Mouse (Mus musculus) T-helper 1 cell (primary cell): Measurements from ENCODE around the gene Tcf20.

Experiments used
- in situ Hi-C: fragments of 300-600 bp; cut with MboI, MseI; formaldehyde crosslinking; loops from one replicate; pipeline ENCODE4 v1.15.1; 2025; ENCODE audit warnings: high pct_unique_total_duplicates

Gene Tcf20

DNA sequence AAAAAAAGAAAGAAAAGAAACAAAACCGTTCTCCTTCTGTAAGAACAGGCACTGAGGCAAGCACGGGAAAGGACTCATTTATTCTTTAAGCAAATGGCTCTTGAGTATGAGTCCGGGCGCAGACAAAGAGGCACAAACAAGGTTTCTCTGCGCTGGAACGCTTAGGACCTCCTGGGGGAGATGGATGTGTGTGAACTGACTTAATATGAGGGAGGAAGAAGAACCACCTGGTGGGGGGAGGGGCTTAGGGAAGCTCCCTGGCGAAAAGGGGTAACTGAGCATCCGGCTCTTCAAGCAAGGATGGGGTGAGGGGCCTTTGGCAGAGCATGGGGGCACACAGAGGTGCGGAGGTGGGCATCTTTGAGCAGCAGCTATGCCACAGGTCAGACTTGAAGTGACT, 5.2 kb upstream of the Tcf20 start:
- in situ Hi-C loops: no loop called here

DNA sequence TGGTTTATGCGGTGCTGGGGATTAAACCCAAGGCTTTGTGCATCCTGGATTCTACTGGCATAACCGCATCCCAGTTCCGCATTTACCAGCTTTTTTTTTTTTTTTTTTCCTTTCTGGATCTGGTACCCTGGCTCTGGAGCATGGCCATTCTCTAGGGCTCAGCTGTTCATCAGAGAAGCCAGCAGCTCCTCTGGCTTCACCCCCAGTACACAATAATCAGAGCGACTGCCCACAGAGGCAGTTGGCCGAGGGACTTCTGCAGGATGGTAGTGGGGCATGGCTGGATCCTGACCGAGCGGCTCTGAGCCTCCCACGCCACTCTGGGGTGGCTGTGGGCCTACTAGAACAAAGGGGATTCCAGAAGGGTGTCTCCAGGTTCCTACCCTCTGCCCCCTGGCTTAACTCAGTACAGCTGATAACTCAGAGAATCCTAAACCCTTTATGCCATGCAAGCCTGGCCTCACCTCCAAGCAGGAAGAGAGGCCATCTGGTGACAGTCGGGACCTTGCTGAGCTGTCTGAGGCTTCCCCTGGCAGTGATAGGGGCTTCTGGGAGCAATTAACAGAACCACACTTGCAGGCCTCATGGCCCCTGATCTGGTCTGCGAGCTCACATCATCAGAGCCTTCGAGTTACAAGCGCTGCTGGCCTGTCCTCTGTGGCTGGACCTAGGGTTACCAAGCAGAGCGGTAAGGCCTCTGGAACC, 4.6 kb upstream of the Tcf20 start:
- in situ Hi-C loops: no loop called here

DNA sequence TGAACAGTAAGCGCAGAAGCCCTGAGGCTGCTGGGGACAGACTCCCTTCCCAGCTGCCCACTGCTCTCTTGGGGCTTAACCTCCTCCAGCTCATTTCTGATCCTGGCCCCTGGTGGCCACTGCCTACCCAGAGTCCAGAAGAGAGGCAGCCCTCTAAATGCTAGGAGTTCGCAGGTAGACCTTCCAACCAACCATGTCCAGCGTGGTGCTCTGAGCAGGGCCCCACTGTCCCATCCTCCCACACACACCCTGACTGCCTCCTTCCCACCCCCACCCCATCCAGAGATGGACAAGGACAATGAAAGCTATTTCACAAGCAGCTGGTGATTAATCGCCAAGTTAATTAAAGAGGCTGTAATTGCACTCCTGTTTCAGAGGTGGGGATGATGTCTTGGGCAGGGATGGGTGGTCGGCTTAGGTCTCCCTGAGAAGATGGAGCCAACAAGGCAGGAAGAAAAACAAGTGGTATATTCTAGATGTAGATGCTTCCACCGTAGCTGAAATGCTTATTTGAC, 1.6 kb upstream of the Tcf20 start:
- in situ Hi-C loops: no loop called here

DNA sequence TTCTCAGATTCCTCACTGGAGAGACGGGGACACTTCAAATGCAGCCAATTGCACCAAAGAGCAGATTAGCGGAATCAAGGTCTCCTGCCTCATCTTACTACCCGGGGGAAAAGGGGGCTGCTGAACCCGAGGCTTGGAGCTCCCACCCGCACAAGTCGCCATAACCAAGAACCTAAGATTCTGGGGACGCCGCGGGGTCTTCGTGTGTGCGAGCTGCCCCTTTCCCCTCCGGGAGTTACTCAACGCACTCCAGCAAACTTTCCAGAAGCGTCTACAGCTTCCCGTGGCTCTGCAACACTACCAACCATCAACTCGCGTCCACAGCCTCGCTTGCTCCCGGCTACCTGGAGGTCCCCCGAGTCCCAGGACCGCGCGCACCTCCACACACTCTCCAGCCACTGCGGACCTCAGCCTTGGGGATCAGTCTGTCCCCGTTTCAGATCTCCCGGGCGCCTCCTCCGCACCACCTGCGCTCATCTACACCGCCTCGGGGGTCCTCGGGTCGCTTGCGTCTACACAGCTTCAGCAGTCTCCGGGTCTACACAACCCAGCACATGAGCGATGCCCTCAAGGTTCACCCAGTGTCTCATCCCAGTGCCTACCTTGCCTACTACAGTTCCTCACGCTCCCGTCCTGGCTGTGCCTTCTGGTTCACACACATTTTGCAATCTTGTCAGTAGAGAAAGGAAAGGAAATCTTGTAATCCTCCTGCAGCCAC, 499 bp downstream of the Tcf20 start:
- in situ Hi-C loops: no loop called here

DNA sequence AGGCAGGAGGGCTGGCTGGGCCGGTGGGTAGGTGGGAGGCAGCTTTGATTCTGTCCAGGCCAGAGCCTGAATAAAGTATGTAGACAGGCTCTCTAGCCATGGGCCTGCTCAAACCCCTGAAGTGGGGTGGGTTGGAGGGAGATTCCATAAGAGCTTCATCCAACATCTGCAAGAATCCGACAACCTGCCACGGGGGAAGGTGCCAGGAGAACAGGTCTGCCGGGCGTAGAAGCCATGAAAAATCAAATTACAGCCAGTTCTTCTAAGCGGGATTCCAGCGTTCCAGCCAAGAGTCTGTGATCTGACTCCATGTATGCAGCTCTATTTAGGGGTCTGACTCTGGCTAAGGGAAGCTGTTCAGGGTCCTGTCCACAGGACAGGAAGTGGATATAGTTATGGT, 3.1 kb downstream of the Tcf20 start:
- in situ Hi-C loops: no loop called here

DNA sequence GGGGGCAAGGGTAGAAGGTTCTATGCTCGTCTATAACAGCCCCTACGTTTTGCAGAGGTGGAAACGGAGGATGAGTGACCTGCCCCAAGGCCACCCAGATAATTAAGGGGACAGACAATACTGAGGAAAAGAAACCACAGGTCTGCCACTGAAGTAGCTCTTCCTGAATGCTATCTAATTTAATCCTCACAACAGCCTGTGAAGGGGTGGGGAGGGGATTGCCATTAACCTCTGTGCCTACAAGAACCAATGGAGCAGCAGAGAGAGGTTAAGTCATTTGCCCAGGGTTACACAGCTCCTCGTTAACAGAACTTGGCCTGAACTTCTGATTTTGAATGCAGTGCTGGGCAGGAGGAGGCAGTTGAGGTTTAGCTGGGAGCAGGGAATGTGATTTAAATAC, 3.6 kb downstream of the Tcf20 start:
- in situ Hi-C loops: no loop called here

DNA sequence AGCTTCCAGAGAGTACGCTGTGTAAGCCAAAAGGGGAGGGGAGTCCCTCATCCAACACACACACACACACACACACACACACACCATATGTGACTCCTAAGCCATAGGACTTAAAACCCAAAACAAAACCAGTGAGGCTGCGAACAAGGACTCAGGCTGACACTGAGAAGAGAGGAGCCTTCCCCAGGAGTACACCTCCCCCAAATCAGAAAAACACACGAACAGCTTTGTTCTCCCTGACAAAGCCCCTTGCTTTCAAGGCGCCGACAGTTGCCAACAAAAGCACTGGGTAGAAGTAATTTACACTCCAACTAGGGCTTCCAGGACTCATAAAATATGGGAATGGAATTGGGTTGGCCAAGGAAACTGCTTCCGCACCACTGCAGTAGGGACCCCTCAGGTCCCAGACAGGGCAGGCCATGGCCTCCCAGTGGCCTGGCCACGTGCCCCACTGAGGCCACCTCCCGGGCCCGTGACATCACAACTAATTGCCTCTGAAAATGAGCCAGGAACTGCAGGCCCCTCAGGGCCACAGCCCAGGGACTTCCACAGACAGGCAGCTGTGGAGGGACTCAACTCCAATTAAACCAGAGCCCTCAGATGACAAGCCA, 4.2 kb downstream of the Tcf20 start:
- in situ Hi-C loops: no loop called here

DNA sequence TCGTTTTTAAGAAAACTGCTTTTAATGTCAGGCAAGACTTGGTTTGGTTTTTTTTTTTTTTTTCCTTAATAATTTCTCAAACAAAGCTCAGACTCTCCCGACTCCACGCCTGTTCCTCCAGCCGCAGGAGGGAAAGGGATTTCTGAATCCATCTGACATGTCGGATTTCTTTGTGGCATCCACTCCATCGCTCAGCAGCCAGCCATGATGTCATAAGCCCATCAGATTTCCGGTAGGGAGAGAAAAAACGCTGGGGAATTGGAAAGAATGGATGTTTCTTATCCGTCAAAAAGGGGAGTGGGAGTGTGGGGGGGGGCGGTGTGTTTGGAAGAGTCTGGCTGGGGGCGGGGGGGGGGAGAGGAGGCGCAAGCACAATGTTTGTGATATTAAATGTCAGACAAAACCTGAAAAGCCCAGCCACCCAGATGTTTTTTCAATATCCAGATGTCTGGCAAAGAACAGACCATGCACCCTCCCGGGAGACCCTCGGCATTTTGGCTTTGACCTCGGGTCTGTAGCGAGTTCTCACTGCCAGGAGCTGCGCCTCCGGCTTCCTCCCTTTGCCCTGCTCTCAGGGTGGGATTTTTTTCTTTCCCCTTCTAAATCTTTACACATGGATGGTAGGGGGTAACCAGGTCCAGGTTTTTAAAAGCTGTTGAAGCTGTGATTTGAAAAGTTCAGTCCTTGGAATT, 4.8 kb downstream of the Tcf20 start:
- in situ Hi-C loops: no loop called here

DNA sequence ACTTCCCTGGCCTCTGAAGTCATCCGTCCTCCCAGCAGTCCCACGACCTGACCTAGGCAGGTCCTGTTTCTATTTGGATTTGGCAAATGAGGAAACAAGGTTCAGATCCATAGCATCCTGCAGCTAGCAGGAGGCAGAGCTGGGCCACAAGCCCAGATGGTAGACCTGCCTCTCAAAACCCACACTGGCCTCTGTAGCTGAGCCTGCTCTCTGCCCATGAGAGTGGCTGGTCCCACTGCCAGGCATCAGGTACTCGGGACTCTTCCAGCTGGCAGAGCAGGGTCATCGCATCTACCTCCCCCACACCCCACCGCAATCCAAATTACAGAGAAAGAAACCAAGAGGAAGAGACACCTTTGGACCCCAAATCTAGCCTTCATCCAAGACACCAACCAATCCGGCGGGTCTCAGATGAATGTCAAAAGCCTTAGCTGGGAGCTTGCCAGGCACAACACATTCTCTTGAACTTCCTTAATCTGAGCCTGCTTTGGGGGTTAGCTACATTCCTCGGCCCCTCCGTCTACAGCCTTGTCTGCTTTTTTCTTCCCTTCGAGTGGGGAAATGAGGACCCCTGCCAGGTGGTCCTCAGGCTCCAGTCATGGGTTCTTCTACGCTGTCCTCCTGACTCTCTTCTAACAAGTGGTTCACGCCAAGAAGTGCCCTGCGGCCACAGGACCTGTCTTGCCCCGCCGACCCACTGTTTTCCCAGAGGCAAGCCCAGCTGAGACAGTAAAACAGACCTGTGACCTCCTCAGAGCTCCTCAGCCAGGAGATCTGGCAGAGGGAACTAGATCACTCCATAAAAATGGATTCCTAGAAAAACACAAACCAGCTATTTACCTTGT, 5.8 kb downstream of the Tcf20 start:
- in situ Hi-C loops: no loop called here

DNA sequence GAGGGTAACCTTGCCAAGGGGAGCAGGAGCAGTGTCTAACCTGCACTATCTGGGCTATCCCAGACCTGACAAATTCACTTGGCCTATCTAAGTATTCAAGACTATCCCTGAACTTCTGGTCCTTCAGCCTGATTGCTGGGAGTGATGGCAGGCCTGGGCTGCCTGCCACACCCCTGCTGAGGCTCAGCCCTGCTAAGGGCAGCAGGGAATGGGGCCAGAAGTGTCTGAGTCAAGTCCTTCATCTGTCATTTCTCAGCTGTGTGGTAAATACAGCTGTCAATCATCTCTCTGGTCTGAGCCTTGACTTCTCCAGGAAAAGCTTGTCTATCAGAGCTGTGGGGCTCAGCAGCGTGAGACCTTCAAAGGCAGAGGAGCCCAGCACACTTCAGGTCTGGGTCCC, 8.1 kb downstream of the Tcf20 start:
- in situ Hi-C loops: no loop called here

DNA sequence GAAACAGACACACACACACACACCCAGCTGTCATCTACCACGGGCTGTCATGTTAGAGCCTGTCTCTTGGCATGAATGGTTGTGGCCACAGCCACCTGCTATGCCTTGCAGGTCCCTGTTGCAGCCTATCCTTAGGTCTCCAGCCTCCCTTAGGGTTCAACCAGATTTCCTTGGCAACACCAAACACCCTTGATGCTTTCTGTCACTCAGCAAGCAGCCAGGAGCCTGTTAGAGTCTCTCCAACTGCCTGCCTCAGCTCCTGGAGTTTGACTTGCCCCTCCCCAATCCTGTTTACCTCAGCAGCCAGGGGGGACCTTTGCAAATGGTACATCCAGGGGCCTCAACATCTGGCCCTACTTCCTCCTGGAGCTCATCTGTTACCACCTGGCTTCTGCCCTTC, 13.2 kb downstream of the Tcf20 start:
- in situ Hi-C loops: no loop called here

DNA sequence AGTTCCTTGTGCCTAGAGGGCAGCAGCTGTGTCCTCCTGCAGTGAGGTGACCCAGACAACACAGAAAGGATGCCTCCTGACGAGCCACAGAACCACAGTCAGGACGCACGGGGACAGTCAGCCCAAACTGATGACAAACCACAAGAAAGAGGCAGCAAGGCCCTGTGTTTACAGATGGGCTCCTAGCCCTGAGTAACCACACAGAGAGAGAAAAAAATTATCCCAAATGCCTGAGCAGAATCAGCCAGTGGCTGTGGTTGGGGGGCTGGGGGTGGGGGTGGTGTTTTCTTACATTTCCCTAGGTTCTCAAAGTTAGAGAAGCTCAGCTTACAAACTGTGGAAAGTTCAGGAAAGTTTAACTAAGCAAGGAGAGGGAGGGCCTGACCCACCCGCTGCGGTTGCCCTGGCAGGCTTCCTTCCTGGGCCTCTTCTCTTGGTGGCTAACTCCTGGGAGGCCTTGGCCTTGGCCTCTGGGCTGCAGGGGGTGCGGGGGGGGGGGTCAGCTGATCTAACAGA, 18.4 kb downstream of the Tcf20 start:
- in situ Hi-C loops: no loop called here

DNA sequence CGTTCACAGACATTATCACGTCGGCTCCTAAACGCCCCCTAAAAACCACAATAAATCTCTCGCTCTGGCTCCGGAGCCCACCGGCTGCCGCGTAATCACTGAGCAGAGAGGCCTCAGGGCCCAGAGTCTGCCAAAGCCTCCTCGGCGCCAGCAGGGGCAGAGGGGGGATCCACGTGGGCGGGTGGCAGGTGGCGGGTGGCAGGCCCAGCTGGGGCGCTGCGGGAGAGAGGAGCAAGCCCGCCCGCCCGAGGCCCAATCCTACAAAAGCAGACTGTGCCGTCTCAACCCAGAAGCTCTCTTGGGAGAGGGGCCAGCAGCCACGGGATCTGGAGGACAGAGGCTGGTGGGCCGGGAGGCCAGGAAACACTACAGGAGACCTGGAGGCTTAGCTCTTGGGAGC, 19.2 kb downstream of the Tcf20 start:
- in situ Hi-C loops: no loop called here

DNA sequence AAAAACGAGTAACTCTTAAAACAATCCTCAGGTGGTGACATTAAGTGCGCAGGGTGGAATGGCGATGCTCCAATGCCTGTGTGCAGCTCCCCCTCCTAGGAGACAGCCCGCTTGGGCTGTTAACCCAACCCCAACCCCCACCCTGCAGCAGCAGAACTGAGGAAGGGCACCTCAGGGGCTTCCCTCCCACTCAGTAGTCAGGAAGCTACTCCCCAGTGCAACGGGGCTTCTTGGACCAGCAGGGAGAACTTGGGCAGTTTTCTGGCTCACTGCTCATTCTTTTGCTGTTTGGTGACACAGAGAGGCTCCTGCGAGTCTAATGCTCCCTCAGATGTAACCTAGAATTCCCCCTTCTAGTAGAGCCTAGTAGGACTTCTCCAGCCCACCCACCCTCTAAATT, 19.7 kb downstream of the Tcf20 start:
- in situ Hi-C loops: no loop called here

DNA sequence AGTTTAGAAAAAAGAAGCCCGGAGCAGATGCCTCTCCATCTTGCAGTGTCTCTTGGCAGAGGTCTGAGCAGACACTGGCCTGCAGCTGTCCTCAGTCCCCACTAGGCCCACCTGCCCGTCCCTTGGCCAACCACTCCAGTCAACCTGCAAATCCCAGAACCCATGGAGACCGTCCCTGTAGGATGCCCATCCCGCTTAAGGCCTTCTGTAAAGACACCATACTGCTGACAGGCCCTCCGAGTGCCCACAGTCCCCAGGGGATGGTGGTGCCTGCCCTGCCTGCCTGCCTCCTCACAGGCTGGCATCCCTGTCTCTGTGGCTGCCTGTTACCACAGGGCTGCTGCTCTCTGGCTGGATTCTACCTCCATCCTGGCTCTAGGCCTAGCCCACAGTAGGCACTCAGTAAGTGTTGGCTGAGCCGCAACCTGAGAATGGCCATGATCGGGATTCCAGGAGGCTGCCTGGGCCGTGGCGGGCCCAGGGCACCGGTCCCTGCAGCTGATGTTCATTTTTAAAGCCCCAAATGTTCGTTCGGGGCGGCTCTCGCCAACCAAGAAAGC, 23.3 kb downstream of the Tcf20 start:
- in situ Hi-C loops: no loop called here

DNA sequence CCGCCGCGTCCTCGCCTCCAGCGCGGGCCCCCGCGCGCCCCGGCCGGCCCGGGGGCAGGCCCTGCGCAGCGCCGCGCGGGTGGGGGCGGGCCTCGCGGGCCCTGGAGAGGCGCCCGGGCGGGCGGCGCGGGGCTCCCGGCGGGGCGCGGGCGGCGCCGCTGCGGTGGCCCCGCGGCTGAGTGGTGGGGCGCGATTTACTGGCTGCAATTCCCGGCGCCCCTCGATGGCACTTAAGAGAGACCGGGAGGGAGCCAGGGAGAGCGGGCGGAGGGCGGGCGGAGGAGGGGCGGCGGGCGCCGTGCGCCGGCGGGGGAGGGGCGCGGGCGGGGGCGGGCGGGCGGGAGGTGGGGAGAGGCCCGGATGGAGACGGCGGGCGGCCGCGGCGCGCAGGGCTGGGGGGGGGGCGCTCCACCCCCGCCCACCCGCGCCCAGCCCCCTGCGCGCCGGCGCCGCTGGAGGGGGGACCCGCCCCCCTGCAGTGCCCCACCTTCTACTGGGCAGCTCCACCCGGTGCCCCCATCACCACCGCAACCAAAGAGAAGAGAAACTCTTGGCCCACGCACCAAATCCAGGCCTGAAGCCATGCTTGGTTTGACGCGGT, 24.0 kb downstream of the Tcf20 start:
- in situ Hi-C loops: no loop called here

DNA sequence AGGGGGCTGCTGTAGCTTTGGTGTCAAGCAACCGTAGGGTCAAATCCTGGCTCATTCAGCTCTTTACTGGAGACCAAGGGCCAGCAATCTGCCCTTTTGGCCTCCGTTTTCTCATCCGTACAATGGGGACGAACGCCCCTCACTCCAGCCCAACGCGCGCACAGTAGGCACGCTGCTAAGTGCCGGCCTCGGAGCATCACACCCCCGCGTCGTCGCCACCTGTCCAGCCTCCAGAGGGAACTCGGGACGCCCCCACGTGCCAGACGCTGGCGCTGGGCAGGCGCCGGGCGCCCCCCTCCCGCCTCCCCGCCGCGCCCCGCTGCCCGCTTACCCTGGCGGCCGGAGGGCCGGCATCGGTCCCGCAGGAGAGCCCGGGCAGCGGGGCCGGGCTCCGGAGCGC, 24.6 kb downstream of the Tcf20 start:
- in situ Hi-C loops: no loop called here

DNA sequence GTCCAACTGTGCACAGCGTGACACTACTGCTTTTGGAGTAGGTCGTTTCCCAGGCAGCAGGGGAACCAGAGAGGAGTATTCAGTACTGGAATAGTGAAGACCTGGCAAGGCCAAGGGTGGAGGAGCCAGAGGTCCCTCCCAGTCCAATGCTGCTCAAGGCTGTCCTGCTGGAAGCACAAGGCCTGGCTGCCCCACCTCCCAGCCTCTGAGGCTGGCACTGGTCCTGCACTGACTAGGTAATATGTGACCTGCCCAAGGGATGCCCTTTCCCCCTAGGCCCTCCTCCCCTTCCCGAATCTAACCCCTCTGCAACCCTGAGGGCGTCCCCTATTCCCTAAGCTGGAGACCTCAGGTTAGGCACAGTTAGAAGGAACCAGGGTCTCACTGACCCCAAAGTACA, 25.1 kb downstream of the Tcf20 start:
- in situ Hi-C loops: no loop called here

DNA sequence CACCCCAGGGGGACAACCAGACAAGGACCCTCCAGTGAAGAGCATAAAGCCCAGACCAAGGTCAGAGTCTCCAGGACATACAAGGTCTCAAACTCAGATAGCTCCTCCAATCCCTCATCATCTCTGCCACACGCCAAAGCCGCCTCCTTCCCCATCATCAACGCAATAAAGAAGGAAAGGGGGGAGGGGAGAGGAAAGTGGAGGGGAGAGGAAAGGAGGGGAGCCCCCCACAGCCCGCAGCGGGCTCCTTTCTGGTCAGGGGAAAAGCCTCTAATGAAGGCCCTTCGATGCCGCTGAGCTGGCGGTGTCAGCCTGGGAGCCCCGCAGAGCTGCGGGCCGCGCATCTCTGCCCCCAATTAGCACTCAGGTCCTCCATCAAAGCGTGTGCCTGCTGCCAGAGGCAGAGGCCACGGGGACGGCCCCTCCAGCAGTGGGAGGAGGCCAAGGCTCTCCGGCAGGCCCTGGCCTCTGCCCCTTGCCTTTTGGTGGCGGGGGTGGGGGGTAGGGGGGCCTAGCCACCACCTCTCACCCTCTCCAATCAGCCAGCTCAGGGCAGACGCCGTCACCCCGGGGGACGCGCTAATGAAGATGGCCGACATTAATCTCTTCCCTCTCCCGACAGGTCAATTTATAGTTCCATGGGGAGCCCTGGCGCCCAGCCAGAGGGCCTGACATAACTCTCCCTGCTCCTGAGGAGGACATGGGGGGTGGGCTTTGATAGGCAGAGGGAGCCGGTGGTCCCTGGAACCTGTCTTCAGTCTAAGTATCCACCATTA, 26.7 kb downstream of the Tcf20 start:
- in situ Hi-C loops: no loop called here

DNA sequence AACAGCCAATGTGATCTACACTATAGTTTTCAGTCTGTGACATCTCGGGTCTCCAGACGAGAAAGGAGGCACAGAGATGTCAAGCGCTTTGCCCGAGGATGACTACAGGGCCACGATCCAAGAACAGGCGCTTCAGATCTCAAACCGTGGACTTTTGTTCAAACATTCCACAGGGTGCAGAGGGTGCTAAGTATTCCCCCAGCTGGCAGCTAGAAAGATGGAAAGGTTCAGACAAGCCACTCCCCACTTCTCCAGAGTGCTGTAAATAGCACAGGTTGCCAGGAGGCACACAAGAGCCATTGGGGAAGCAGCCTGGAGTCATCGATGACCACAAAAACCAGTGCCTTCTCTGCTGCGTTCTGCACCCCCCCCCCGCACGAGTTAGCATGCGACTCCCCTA, 28.5 kb downstream of the Tcf20 start:
- in situ Hi-C loops: no loop called here
